15 mouse cellular contexts compared by ENCODE assay signal in genomic region chr14:78702048-78702447, GRCm38 (mm10).
"Had no signal": no experiment of that assay in that cellular context is flagged by ENCODE, and none has a peak within 500 bp of the region (broad histone marks: within the 10 kb centered on the region; RNA-seq: fewer than 3 reads in every experiment).

No protein-coding gene starts in this region.

- H3K4me3 ChIP-seq: limb, embryonic 12.5 days; liver, embryonic 13.5 days; megakaryocyte, embryonic 14.5 days; midbrain, embryonic 15.5 days; neural tube, embryonic 12.5 days had no signal

- H3K4me2 ChIP-seq: limb, embryonic 12.5 days; liver, embryonic 13.5 days; midbrain, embryonic 11.5 days; midbrain, embryonic 15.5 days; neural tube, embryonic 12.5 days had no signal

- H3K27ac ChIP-seq: limb, embryonic 12.5 days; liver, embryonic 13.5 days; macrophage; midbrain, embryonic 15.5 days; neural tube, embryonic 12.5 days had no signal

- ATAC-seq: inflammation-experienced regulatory T-cells, adult 6 months; liver, postnatal 0 days; midbrain, embryonic 15.5 days had no signal

- H3K36me3 ChIP-seq: limb, embryonic 12.5 days; liver, embryonic 13.5 days; midbrain, embryonic 15.5 days; neural tube, embryonic 12.5 days had no signal

- H3K27me3 ChIP-seq: limb, embryonic 12.5 days; liver, embryonic 13.5 days; megakaryocyte, embryonic 14.5 days; midbrain, embryonic 15.5 days; neural tube, embryonic 12.5 days had no signal

- DNase-seq: kidney, adult 8-10 months; kidney, postnatal 25 days; liver; liver, embryonic 13.5 days; liver, postnatal 0 days; spleen, adult 18-20 months; thymus, adult 18-20 months; thymus, postnatal 14 days had no signal

- H3K4me1 ChIP-seq: megakaryocyte, embryonic 14.5 days; midbrain, embryonic 15.5 days had no signal

- H3K9ac ChIP-seq: limb, embryonic 12.5 days; liver, embryonic 13.5 days; liver, postnatal 0 days; midbrain, embryonic 15.5 days; neural tube, embryonic 12.5 days had no signal

- H3K9me3 ChIP-seq: liver, embryonic 13.5 days; midbrain, embryonic 15.5 days had no signal
